Mouse (Mus musculus): ENCODE data around the gene Chmp1a. TPM values are rescaled to one million over a fixed set of nuclear protein-coding genes. Genes with fewer than 3 reads are reported as not detected.
"Not testable (repeated sequence)": the region's sequence is repeated elsewhere in the genome, so short reads cannot be mapped to it uniquely, and the experiment has no call there.

Gene Chmp1a
- polyA plus RNA-seq, 1 experiment from 2014 or later, result 135 TPM

DNA sequence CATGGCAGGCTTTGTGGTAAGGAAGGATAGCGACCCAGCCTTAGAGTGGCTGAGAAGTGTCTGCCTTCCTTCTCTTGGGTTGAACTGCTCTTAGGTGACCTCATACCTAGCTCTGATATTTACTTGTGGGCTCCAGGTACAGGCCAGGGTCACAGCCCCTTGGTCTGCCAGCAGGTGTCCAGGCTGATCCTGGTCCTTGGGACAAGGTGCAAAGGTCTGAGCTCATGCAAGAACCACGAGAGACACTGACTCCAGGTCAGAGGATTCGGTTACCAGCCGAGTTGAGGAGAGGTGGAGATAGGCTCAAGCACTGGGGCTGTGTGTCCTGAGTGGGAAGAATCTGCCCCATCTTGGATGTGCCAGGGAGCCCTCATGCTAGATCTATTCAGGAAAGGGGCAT is 31.8 kb upstream of the Chmp1a start:
- Histone ChIP-seq H3K36me3 (peaks cover 34% of the 10 kb centered on the region; the same call in 1 of the 2 replicates), H3K9me3 (no peaks in the 10 kb centered on the region)
- WGBS, result 94% methylated on average over 4 of the region's 4 CpGs

DNA sequence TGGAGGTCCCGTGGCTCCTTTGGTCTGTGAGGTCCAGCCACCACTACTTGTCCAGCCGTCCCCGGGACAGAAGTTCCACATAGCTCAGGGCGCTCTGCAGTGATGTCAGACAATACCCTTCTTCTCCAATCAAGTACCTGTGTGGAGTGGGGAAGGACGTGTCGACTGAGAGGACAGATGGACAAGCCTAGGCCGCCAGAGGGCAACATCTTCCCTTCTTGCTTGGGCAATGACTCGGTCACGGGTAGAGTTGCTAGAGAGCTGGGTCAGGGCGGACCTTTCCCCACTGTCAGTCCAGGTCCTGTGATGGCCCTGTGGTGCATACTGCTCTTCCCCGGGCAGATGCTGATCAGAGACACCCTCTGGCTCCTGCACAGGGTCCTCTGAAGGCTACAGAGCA is 30.5 kb upstream of the Chmp1a start:
- H3K36me3 ChIP-seq, result peaks cover 25% of the 10 kb centered on the region; the same call in 1 of the 2 replicates
- H3K27ac ChIP-seq, result no peak overlapping the region
- no peak; the same call in 1 of the 2 replicates for ATAC-seq (ENCODE audit: insufficient read depth, low FRiP score, low read depth)
- 72% methylated on average over 11 of the region's 11 CpGs for WGBS
- H3K4me1 ChIP-seq, result no peaks in the 10 kb centered on the region
- H3K4me3 ChIP-seq (replicated peaks), result no peak overlapping the region
- no peak overlapping the region for H3K4me2 ChIP-seq
- H3K9me3 ChIP-seq, result no peaks in the 10 kb centered on the region
- no peaks in the 10 kb centered on the region for H3K27me3 ChIP-seq (replicated peaks)
- H3K9ac ChIP-seq, result no peak overlapping the region

More for the DNA sequence above, 31.8 kb upstream of the Chmp1a start:
- Histone ChIP-seq H3K27me3 (replicated peaks) (no peaks in the 10 kb centered on the region), H3K27ac (no peak overlapping the region), H3K4me1 (no peaks in the 10 kb centered on the region), H3K9ac (no peak overlapping the region), H3K4me2 (no peak overlapping the region), H3K4me3 (replicated peaks) (no peak overlapping the region)
- ATAC-seq (ENCODE audit: insufficient read depth, low FRiP score, low read depth), result no peak

DNA sequence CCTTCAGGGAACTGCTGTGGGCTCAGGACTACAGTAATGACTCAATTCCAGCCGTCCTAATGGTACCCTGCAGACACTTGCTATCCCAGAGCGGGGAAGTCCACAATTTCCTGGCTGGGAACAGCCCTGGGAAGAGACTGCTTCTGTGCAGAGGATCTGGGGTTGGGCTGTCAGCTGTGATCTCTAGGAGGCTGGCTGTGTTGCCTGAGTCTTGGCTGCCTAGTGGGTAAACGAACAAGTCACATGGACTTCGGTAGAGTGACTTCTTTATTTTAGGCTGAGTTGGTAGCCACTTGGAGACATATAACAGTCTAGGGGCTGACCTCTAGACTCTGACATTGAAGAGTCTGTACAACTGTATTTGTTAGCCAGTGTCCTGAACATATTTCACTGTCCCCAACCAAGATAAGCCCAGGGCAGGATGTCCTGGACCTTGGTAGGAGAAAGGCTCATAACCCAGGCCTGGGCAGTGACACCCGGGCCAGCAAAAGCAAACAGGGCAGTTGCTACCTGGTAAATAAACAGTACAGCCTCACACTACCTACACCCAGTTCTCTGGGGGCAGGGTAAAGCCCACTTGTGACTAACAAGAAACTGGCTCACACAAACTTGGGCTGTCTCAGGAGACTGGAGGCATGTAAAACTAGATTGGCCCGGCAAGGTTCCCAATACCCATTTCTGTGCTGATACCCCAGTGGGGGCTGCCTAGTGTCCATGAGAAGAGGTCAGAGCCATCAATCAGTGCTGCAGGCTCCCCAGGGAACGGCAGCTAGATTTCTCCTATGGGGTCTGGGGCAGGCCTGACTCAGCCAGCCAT is 29.8 kb upstream of the Chmp1a start:
- Histone ChIP-seq H3K27ac (no peak overlapping the region), H3K4me1 (no peaks in the 10 kb centered on the region), H3K9me3 (no peaks in the 10 kb centered on the region), H3K4me2 (no peak overlapping the region), H3K9ac (no peak overlapping the region), H3K36me3 (peaks cover 18% of the 10 kb centered on the region; the same call in 1 of the 2 replicates), H3K27me3 (replicated peaks) (no peaks in the 10 kb centered on the region), H3K4me3 (replicated peaks) (no peak overlapping the region)
- 81% methylated on average over 7 of the region's 7 CpGs for WGBS
- no peak for ATAC-seq (ENCODE audit: insufficient read depth, low FRiP score, low read depth)

DNA sequence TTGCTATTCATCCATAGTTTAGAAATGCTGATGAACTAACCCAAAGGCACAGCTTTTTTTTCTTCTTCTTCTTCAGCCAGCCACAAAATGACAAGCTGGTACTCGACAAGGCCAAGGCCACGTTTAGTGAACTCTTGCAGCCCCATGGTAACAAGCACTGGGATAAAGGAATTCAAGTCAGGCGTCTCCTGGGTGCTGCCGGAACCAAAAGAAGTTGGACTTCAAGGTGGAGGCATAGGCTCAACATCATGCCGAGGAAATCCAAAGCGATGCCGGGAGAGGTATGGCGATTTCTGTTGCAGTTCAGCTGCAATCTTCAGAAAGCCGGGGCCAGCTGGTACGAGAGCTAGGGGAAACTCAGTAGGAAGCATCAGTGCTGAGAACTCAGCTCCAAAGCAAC is 26.8 kb upstream of the Chmp1a start:
- 86% methylated on average over 10 of the region's 10 CpGs for WGBS
- no peak overlapping the region for H3K27ac ChIP-seq
- no peak overlapping the region for H3K4me3 ChIP-seq (replicated peaks)
- 0 out of 2 replicates have a peak, but pooled peaks cover 4% of the 10 kb centered on the region for H3K36me3 ChIP-seq
- ATAC-seq (ENCODE audit: insufficient read depth, low FRiP score, low read depth), result no peak
- H3K4me2 ChIP-seq, result no peak overlapping the region
- peaks cover 11% of the 10 kb centered on the region; the same call in 1 of the 2 replicates for H3K27me3 ChIP-seq (replicated peaks)
- no peak overlapping the region for H3K9ac ChIP-seq
- H3K4me1 ChIP-seq, result peaks cover 8% of the 10 kb centered on the region
- no peaks in the 10 kb centered on the region for H3K9me3 ChIP-seq

DNA sequence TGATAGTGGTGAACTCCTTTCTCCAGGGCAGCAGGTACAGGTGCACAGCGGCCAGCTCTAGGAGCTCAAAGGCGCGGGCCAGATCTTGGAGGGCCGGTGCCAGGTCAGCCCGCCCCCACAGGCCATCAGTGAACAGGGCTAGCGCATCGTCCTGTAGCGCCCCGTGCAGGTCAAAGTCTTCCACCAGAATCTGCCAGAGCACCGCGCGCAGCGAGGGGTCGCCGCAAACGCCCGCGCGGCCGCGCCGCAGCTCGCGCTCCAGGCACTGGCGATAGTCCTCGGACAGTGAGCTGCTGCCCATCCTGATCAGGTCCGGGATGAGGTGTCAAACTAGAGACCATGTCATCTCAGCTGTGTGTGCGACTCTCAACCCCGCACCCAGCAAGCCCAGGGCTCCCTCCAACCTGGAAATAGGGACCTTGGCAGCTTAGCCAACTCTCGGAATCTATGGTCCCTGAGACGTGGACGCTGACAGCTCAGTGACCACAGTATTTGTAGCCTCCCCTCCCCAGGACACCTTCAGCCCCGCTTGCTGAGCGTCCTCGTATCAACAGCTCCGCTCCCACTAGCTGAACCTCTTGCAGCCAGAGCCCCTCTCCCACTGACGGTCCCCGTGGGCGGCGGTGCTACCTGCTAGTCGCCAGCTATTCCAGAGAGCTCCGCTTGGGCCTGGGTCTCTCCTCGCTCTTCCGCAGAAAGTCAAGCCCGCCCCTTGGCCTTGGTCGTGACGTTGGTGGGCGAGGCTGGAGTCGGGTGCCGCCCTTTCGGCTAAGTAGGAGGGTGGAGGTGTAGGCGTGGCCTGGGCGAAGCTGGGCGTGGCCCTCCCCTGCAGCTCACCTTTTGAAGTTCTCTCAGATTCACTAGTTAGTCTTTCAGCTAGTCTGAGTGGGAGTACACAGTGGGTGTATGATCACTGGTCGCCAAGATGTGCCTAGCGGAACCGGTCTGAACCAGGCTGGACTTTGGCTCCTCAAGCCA is 23.2 kb upstream of the Chmp1a start, which contains the start of gene Spata2l:
Gene Spata2l (minus strand): TSS at position 714 of the 978 bp plus-strand sequence.
- Histone ChIP-seq H3K9me3 (no peaks in the 10 kb centered on the region), H3K27ac (no peak within 1 kb of the TSS), H3K9ac (peak within 1 kb of the TSS; percentile 56), H3K27me3 (replicated peaks) (peaks cover 14% of the 10 kb centered on the region; the same call in 1 of the 2 replicates), H3K36me3 (no peaks in the 10 kb centered on the region), H3K4me2 (peak within 1 kb of the TSS; percentile 96), H3K4me1 (peaks cover 8% of the 10 kb centered on the region), H3K4me3 (replicated peaks) (peak within 1 kb of the TSS; percentile 62)
- WGBS, result under 1% methylated on average over 57 of the region's 57 CpGs
- ATAC-seq (ENCODE audit: insufficient read depth, low FRiP score, low read depth), result peak; percentile 83

DNA sequence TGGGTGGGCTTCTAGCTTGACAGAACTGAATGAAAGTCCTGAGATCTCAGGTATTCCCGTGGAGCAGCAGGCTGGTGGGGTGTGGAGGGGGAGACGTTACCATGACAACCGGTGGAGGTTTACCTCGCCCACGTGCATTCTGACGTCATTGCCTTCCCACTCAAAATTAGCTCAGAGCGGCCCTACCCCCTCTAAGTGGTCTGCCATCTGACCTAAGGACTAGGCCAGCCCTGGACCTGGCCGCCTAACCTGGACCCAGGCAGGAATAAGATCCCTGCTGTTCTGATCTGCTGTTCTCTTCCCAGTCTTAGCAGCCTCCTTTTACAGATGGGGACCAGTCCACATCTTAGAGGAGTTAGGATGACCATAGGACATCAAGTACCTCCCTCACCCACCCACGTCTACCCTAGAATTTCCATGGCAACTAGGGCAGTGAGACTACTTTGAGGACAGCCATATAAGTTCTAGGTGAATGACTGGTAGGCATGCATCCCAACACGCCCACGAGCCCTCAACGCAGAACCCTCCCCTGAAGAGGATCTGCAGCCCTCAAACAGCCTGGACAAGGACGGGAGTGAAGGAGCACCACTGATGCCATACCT is 22.5 kb upstream of the Chmp1a start:
- Histone ChIP-seq H3K4me3 (replicated peaks) (peak overlapping the region; percentile 62), H3K9me3 (no peaks in the 10 kb centered on the region), H3K27me3 (replicated peaks) (peaks cover 14% of the 10 kb centered on the region; the same call in 1 of the 2 replicates), H3K9ac (peak overlapping the region; percentile 56), H3K27ac (no peak overlapping the region), H3K4me2 (peak overlapping the region; percentile 96), H3K4me1 (peaks cover 8% of the 10 kb centered on the region), H3K36me3 (no peaks in the 10 kb centered on the region)
- ATAC-seq (ENCODE audit: insufficient read depth, low FRiP score, low read depth), result no peak
- 28% methylated on average over 13 of the region's 13 CpGs for WGBS

DNA sequence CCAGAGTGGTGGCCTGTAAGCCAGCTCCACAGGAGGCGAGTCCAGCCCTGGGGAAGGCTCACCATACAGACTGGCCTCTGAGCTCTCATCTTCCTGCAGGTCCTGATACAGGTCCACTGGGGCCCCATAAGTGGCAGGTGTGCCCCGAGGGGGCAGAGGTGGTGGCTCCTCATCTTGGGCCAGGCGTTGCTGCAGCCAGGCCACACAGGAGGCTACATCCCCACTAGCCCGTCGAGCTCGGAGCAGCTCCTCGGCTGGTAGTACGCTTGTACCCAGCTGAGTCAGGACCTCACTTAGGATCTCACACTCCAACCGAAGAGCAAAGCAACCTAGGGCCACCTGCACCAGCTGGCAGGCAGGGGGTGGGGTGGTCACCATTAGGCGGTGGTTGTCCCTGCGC is 21.2 kb upstream of the Chmp1a start:
- Histone ChIP-seq H3K27me3 (replicated peaks) (peaks cover 14% of the 10 kb centered on the region; the same call in 1 of the 2 replicates), H3K4me2 (no peak overlapping the region), H3K4me3 (replicated peaks) (no peak overlapping the region), H3K4me1 (peaks cover 8% of the 10 kb centered on the region), H3K27ac (no peak overlapping the region), H3K36me3 (0 out of 2 replicates have a peak, but pooled peaks cover 6% of the 10 kb centered on the region), H3K9ac (no peak overlapping the region), H3K9me3 (no peaks in the 10 kb centered on the region)
- ATAC-seq (ENCODE audit: insufficient read depth, low FRiP score, low read depth), result no peak
- WGBS, result 77% methylated on average over 11 of the region's 11 CpGs

DNA sequence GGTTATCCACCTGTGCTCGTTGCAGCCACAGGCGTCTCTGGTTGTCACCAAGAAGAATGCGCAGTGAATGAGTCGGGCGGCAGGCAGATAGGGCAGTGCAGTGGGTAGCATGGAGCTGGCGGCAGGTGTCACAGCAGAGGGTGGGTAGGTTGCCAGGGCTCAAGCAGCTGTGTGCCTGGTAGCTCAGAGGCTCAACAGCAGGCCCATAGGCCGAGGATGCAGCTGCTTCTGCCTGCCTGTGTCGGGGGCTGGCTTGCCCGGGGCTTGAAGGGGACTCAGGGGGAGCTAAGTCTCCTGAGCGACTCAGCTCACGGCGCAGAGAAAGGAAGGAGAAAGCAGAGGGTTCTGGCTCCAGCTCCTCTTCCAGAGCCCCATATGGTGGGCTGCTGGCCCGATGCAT is 20.7 kb upstream of the Chmp1a start:
- peaks cover 8% of the 10 kb centered on the region for H3K4me1 ChIP-seq
- no peak overlapping the region for H3K4me3 ChIP-seq (replicated peaks)
- 62% methylated on average over 13 of the region's 13 CpGs for WGBS
- H3K36me3 ChIP-seq, result 0 out of 2 replicates have a peak, but pooled peaks cover 10% of the 10 kb centered on the region
- H3K27me3 ChIP-seq (replicated peaks), result peaks cover 14% of the 10 kb centered on the region; the same call in 1 of the 2 replicates
- H3K9me3 ChIP-seq, result no peaks in the 10 kb centered on the region
- H3K27ac ChIP-seq, result no peak overlapping the region
- ATAC-seq (ENCODE audit: insufficient read depth, low FRiP score, low read depth), result no peak
- H3K9ac ChIP-seq, result no peak overlapping the region
- H3K4me2 ChIP-seq, result no peak overlapping the region

DNA sequence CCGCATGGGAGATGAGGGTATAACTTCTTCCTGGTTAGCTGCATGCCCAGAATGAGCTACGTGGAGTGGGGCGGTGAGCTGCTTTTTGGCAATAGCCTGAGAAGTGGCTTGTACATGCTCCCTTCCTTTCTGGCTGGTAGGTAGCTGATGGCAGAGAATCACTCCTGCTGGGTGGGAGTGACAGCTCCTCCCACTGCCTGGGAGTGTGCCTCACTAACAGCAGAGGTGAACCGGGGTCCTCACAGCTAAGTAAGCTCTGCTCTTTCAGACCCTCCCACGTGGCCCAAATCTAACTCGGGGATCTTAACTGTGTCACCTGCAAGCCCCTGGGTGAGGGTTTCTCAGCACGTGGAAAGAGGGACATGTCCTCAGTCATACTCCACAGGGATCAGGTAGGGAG is 20.0 kb upstream of the Chmp1a start:
- Histone ChIP-seq H3K27ac (no peak overlapping the region), H3K9me3 (no peaks in the 10 kb centered on the region), H3K4me3 (replicated peaks) (no peak overlapping the region), H3K4me2 (no peak overlapping the region), H3K36me3 (0 out of 2 replicates have a peak, but pooled peaks cover 11% of the 10 kb centered on the region), H3K9ac (no peak overlapping the region), H3K4me1 (peaks cover 8% of the 10 kb centered on the region), H3K27me3 (replicated peaks) (peaks cover 14% of the 10 kb centered on the region; the same call in 1 of the 2 replicates)
- WGBS, result 29% methylated on average over 7 of the region's 7 CpGs
- ATAC-seq (ENCODE audit: insufficient read depth, low FRiP score, low read depth), result no peak

DNA sequence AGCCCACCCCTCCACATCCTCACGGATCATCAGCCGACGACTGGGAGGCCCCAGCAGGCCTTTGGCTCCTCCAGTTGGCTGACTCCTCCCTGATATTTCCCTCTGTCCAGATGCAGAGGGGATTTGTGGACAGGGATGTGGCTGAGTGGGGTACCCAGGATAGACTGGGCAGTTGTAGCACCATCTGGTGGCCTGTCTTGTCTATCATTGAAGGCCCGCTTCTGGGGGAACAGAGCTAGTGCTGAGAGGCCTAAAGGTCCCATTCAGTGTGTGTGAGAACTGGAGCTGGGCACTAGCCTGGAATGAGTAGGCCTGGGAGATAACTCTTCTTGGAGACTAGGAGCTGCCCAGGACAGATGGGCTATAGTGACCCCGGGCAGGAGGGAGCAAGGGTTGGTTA is 19.2 kb upstream of the Chmp1a start:
- Histone ChIP-seq H3K4me1 (peaks cover 8% of the 10 kb centered on the region), H3K9ac (no peak overlapping the region), H3K4me3 (replicated peaks) (no peak overlapping the region), H3K36me3 (0 out of 2 replicates have a peak, but pooled peaks cover 12% of the 10 kb centered on the region), H3K27me3 (replicated peaks) (peaks cover 14% of the 10 kb centered on the region; the same call in 1 of the 2 replicates), H3K27ac (no peak overlapping the region), H3K9me3 (no peaks in the 10 kb centered on the region), H3K4me2 (no peak overlapping the region)
- WGBS, result 58% methylated on average over 5 of the region's 5 CpGs
- no peak for ATAC-seq (ENCODE audit: insufficient read depth, low FRiP score, low read depth)

DNA sequence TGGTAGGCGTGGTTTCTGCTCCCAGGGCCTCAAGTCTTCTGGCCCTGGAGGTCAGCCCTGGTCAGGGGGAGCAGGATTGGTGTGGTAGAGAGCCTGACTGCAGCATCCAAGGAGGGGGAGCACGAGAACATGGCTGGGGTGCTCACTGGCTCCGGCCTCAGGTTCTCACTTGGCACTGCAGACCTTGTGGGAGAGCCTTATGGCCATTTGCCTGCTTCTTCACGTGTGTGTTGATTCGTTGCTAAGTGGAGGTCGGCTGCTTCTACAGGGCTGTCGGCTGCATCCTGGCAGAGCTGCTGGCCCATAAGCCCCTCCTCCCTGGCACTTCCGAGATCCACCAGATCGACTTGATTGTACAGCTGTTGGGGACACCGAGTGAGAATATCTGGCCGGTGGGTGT is 17.8 kb upstream of the Chmp1a start:
- peaks cover 11% of the 10 kb centered on the region; the same call in 1 of the 2 replicates for H3K27me3 ChIP-seq (replicated peaks)
- 83% methylated on average over 11 of the region's 11 CpGs for WGBS
- H3K27ac ChIP-seq; H3K4me3 ChIP-seq (replicated peaks); H3K9ac ChIP-seq; H3K9me3 ChIP-seq; ATAC-seq (ENCODE audit: insufficient read depth, low FRiP score, low read depth); H3K4me2 ChIP-seq: not testable (repeated sequence)
- H3K36me3 ChIP-seq, result 0 out of 2 replicates have a peak, but pooled peaks cover 14% of the 10 kb centered on the region
- peaks cover 10% of the 10 kb centered on the region for H3K4me1 ChIP-seq
